Mouse (Mus musculus) ovary, postnatal 14 days (tissue): ENCODE measurements around the gene Hs3st5.

Experiments
- DNase-seq: peaks from one replicate; pipeline ENCODE4 v3.0.0; 2022; ENCODE audit warnings: low spot score

The Hs3st5 gene

GRCm38 (mm10) chr10:36800925-36801482 is 294.4 kb downstream of the Hs3st5 start:
- no peak for DNase-seq

- no peak for DNase-seq
Observed at GRCm38 (mm10) chr10:36803705-36804104, 297.1 kb downstream of the Hs3st5 start.

GRCm38 (mm10) chr10:36805265-36805664 is 298.7 kb downstream of the Hs3st5 start:
- DNase-seq, result no peak

GRCm38 (mm10) chr10:36805788-36806187 is 299.2 kb downstream of the Hs3st5 start:
- DNase-seq, result no peak

DNA sequence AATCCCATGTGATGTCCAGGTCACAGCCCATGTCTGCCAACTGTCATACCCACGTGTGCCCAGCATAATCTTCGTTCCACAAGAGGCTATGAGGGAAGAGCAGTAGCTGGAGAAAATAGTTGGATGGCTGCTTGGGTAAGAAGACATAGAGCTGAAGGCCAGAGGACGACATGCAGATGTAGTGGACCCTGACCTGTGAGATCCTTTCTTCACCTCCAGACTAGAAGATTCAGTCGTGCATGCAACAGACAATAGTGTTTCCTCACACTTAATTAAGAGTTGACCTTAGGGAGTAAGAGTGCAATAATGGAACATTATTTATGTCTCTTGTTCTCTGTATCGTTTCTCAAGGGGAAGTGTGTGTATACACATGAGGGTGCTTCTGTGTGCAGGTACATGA is 300.4 kb downstream of the Hs3st5 start:
- no peak for DNase-seq

DNA sequence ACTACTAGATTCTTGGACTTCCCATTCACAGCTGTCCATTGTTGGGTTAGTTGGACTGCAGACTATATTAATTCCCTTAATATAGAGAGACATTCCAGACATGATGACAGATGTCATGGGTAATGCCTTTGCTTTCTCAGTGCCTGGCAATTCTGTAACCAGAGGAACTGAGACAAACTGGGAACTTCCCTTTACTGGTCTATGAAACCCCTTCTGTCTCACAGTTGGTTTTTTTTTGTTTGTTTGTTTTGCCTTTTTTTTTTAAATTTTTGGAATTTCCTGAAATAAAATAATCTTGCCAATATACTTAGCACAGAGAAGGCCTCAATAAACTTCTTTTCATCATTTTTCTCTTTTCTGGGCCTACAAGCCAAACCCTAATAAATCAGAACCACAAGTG is 312.3 kb downstream of the Hs3st5 start:
- no peak for DNase-seq

GRCm38 (mm10) chr10:36829079-36829478 is 322.5 kb downstream of the Hs3st5 start:
- DNase-seq, result no peak

DNA sequence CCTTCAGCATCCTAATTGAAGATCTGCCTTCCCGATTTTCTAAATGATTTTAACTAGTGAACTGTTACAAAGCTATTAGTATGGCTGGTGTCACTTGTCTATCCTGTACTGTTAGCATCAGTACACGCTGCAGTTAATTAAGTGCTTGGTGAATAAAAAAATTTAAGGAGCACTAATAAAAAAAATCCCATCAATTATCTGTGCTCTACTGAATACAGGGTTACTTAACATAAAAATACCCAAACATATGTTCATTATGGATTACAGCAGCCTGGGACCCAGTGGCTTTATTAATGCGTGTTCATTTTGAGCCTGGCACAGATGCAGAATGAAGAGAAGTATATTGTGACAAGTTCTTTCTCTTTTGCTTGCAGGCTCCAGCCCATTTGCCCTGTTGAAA is 325.6 kb downstream of the Hs3st5 start:
- no peak for DNase-seq

DNA sequence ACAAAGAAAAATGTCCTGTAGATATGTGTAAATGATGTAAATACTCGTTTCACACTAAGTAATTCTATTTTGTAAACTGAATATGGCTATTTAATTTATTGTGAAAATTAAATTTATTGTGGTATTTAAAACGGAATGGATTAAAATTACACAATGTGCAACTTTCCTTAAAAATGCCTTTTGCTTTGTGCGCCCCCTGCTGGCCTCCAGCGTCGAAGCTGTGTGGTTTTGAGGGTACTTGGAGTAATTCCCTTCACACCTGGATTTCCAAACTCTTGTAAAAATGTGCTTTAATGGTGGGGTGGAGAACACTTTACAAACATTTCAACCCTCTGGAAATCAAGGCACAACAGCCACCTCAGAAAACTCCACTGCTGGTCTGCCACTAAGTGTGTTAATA is 327.6 kb downstream of the Hs3st5 start:
- peak; percentile 12 for DNase-seq

DNA sequence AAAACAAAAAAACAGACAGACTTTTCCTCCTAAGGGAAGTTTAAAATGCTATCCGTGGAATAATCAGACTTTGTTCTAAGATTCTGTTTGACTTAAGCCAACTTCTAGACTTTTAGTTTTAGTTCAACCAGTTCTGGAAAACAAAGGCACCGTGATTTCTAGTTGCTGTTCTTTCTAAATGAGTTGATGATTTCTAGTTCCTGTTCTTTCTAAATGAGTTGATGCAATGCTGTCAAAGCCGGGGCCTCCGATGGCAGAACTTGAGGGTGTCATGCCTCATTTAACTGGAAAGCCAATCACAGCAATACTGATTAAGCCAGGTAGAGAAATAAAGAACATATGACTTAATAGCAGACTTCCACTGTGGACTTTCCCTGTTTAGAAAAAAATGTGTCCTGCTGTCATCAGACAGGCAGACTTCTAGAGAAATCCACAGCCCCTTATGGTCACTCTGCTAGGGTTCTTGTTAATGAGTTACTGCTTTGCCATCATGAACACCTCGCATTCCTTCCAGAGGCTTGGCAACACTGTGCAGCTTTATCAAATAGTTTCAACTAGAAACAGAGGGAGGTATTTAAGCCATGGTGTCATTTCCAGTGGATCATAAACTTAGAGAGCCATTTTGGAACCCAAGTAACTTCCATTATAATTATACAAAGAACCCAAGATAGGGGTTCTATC is 329.4 kb downstream of the Hs3st5 start:
- no peak for DNase-seq

DNA sequence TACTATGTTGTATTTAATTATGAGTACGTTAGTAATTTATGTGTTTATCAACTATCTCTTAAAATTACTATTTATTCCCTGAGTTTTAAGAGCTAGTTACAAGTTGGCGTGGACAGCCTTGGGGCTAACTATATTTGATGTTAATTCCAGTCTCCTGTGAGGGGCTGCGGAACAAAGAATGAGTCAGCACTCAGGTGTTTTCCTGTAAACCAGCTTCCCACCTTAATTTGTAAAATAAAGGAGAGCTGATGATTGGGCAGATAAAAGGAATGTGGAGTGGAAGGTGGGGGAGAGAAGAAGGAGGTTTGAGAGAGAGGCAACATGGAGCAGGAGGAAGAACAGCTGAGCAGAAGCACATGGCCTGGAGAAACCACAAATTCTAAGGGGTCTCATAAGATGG is 343.6 kb downstream of the Hs3st5 start:
- no peak for DNase-seq

- DNase-seq, result no peak
Observed at GRCm38 (mm10) chr10:36862127-36862895, 355.7 kb downstream of the Hs3st5 start.
